Mouse (Mus musculus) WW6 (cell line): ENCODE results near the gene Ggt1.

ENCODE experiments used
- DNase-seq: peaks from one replicate; pipeline ENCODE4 v3.0.0-alpha.2; 2013; ENCODE audit warnings: low read depth, low spot score

Ggt1 gene

DNA sequence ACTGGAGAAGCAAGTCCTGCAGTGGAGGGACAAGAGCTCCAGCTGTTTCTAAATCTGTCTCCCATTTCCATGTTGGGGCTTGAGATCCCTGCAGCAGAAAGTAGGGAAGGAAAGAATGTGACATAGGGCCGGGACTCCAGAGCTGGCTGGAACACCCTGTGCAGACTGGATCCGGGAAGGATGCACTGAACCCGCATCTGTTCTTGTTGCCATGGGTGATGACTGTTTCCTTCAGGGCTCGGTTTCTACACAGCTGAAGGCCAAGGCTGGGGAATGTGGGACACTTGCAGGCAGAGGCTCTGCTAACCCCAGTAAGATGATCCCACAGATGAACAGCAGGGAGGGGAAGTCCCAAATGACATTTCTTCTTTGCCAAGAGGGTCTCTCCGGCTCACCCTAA, 71.2 kb downstream of the Ggt1 start:
- no peak for DNase-seq

DNA sequence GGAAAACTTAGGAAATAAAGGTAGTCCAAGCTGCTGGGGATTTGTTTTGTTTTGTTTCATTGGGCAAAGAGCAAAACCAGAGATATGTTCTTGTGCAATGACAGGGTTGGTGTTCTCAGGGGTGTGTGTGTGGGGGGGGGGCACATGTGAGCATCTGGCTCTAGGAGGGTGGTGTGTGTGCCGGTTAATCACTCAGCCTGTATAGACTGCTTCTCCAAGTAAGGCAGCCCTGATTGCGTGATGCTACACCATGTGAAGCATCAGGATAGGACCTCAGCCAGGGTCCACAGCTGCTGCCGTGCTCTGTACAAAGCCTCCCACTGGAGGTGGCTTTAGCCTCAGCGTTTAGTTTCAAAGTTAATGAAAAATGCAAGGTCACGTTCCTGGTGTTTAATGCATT, 71.6 kb downstream of the Ggt1 start:
- DNase-seq = no peak

- DNase-seq = no peak
Observed at GRCm38 (mm10) chr10:75633576-75634139, 72.3 kb downstream of the Ggt1 start.

DNA sequence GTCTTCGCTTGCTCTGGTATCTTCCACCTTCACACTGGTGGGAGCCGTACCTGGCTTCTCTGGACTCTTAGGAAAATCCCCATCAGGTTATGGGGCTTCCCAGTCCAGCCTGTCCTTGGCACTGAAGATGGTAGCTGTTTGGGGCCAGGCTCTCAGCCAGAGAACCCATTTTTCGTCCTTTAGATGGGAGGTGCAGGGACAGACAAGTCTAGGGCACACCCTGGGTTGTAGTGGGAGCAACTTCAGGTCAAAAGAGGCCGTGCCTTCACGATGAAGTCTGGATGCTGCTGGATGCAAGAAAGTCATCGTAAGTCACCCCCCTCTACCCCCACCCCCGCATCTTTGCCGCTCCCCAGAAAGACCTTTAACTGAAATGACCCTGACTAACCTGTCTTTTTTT, 73.2 kb downstream of the Ggt1 start:
- DNase-seq = no peak

DNA sequence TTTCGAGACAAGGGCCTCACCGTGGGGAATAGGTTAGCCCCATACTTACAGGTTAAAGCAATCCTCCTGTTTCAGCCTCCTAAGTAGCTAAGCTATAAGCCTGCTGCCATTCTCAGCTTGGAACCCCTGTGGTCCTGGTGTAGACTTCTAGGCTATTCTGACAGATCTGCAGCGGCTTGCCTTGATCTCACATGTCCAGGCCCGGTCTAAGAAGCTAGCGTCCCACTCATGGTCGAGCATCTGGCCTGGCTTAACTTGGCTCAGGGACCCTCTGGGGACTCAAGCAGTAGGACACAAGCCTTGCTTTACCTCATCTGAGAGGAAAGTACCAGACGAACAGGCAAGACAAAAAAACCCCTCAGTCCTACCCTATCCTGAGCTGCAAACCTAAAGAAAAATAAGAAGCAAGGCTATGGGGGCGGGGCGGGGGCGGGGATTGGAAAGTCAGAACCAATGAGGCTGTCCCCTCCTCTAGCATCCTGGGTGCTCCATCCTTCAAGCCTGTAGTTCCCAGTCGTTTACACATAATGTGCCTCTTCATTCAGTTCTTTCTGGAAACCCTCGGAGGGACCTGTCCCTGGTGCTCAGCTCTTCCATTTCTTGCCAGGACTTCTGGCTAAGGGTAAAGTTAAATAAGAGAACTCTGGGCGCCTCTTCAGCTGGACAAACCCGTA, 73.8 kb downstream of the Ggt1 start:
- no peak for DNase-seq

- DNase-seq = peak; percentile 70
Observed at GRCm38 (mm10) chr10:75635693-75636055, 74.3 kb downstream of the Ggt1 start.
